Mouse (Mus musculus): Measurements from ENCODE around the gene H2al1o.
"Not testable (repeated sequence)": the region's sequence is repeated elsewhere in the genome, so short reads cannot be mapped to it uniquely, and the experiment has no call there.

GRCm38 (mm10) chrX:9572309-9572708 is at the start of gene H2al1o:
- TF ChIP-seq POLR2A (IDR thresholded peaks at IDR 0.05; ENCODE audit: low read depth, low read length); CTCF (IDR thresholded peaks at IDR 0.05; ENCODE audit: borderline replicate concordance, insufficient read depth, low read length): not testable (repeated sequence)
